Mouse (Mus musculus) adrenal gland, adult 2 months (tissue): ENCODE measurements around the gene Them4. TPM values are rescaled to one million over a fixed set of nuclear protein-coding genes. Genes with fewer than 3 reads are reported as not detected.
"Not testable (repeated sequence)": the region's sequence is repeated elsewhere in the genome, so short reads cannot be mapped to it uniquely, and the experiment has no call there.

Source experiments
- DNase-seq: peaks from one replicate; pipeline ENCODE4 v3.0.0; 2021
- long read RNA-seq: library from polyadenylated mRNA; stranded (forward); transcript quantifications from one replicate; pipeline ENCODE4 v2.0.0, GENCODE M21; 2021
- polyA plus RNA-seq: library from polyadenylated mRNA; depleted of rRNA; stranded (reverse); fragments of >200 nt; gene quantifications from 2 replicates; pipeline ENCODE4 v1.2.3, GENCODE M21; 2012; rRNA removed
- total RNA-seq, 2 experiments: library from RNA; stranded (reverse); gene quantifications; 2 replicates each; pipeline ENCODE4 v1.2.3; 2021

The Them4 gene
- total RNA-seq (1 to 10 TPM; 8.2 to 8.5 TPM), polyA plus RNA-seq (0.34 and 0.74 TPM in 2 replicates)
- long read RNA-seq, transcript Them4-201 (6 exons, 1,781 nt) = major isoform, 7 of 12 reads
- long read RNA-seq, partial matches to known transcripts = 0 of 12 reads
- long read RNA-seq, other reads (novel, unspliced or antisense) = 4 of 12 reads

DNA sequence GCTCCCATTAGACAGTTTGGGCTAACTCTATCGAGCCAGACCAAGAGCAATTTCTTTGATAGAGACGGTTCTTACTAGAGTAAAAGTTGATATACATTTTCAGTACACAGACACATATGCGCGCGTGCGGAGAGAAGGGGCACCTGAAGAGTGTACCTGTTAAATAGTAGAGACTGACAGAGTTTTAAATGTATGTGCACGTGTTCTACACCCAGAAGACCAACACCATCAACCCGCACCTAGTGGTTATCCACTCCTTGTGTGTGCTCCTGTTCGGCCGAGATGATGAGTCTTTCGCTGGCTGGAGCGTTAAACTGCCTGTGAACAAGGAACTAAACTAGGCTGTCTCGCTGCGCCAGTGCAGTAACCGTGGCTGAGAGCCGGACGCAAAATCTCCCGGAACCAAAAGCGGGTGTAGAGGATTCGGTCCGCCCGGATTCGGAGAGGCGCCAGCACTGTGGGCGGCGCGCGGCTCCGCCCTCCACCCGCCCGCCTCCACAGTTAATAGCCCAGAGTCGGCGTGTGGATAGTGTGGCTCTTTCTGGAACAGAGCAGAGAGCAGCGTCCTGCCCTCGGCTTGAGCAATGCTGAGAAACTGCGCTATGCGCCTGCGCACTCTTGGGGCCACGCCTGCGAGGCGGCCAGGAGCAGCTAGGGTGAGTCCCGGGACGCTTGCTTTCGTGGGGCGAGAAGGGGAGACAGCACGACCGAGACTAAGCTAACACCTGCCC lies at the start of gene Them4:
TSS of gene Them4 (plus strand) at position 457 of the 731 bp plus-strand sequence.
- peak; percentile 98 for DNase-seq

DNA sequence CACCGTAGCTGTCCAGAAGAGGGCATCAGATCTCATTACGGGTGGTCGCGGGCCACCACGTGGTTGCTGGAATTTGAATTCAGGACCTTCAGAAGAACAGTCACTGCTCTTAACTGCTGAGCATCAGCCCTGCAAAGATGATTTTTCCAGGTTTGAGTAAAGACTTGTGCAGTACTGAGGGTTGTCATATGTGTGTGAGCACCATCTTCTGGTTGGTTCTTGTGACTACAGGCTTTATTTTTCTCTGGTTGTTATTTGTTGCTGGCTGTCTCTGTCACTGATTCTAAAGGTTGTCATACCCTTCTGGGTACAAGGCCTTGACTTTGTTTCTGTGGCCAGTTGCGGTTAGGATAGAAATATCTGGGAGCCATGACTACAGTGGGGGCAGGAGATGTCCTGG lies 49.3 kb upstream of the Them4 start:
- peak; percentile 3 for DNase-seq

DNA sequence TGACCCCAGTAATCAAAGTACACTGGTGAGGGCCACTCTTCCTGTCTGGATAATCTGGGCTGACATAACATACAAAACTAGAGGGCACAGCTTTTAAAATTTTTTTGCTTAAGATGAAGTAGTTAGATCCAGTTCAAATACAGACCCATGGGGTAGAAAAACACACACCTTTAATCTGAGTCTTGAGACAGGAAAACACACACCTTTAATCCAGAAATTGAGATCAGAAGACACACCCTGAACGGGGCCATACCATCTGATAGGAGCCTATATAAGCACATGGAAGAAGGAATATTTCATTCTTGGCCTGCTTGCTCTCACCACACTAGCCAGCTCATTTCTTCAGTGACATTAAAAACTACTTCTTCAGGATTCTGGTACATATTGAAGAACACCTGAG lies 46.2 kb upstream of the Them4 start, which contains the start of gene Gm4778:
TSS of gene Gm4778 (plus strand) at position 301 of the 400 bp plus-strand sequence.
- DNase-seq = not testable (repeated sequence)

DNA sequence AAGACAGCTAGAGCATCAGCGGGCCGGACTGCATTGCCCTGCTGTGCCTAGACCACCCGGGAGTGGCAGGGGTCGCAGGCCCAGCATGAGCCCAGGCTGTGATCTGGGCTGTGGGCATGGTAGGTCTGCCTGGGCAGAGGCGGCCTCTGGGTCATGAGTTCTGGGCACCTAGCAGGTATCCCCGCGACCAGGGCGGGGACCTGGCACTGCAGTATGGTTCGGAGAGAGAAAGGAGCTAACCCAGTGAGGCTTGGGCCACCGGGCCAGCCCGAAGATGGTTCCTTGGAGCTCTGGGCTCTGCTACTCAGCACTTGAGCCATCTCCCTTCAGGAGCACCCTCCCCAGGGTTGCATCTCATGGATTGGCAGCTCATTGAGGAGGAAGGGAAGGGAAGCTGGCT lies 33.9 kb upstream of the Them4 start:
- no peak for DNase-seq

DNA sequence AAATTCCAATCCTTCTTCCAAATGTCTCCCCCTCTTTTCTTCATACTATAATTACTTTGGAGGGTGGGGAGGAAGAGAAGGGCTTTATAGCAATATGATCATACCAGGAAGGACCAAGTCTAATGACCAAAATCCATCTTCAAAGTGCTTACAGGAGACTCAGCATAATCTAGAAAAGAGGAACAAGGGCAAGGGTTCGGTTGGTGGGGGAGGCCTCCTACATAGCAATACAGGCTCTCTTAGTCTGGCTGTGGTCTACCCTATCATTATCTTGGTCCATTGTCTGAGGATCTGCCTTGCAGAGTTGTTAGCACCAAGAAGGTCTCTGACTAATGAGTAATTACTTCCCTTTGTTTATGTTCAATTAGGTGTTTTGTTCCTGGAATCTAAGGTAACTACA lies 4.4 kb upstream of the Them4 start:
- no peak for DNase-seq

DNA sequence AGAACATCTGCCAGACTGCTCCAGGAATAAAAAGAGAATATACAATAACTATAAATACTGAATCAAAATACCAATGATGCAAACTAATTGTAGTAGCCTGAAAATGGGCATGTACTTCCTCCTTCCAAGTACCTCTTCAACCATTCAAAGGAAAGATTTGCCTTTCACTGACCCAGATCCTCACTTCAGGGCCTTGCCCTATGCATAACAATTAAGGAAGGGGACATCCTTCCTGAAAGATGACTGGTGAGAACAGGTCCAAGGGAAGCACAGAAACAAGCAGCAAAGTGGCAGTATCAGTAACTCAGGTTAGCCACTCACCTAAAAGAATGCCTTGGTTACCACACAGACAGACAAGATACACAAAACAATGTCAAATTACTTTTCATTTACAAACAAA lies 2.9 kb upstream of the Them4 start:
- DNase-seq = no peak

DNA sequence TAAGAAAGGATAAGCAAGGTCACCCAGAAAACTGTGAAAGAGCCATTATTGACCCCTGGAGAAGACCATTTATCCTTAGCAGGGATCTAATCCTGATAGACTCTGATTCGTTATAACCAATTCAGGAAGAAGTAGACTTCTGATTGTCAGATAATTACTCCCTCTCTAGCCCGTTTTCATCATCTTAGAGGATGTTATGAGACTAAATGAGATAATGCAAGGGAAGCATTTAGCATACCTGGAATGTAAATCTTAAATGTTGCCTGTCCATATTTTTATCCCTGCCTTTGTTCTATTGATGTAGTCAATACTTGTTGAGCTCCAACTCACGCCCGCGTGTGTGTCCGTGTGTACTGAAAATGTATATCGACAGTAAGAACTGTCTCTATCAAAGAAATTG lies 602 bp downstream of the Them4 start:
- DNase-seq = no peak

DNA sequence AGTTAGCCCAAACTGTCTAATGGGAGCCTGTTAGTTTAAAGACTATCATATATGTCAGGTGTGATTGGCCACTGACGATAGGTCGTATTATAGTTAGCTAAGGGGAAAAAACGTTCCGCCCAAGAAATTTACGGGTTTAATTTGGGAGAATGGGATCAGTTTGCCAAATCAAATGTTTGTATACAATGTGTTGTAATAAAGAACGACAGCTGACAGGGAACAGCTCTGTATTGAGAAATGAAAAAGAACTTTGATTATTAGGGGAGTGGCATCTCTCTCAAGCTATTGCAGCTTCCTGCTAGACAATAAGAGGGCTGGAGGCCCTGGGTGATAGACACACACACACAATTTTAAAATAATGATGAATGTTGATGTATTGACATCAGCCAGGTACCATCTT lies 1.0 kb downstream of the Them4 start:
- no peak for DNase-seq

DNA sequence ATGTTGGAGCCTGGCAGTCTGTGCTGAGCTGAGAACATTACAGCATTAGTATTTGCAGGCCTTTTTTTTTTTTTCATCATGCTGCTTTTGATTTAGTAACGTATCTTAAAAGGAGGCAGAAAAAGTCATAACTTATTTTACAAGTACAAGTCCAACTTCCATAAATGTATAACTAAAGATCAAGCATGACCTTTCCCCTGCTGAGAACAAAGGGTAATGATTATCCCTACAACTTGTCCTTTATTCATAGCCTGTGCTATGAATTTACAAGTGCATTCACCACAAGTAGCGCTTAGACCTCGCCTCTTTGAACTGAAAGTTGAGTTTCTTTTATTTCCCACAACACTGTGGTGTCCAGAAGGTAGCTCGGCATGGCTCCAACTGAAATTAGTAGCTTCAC lies 1.5 kb downstream of the Them4 start:
- DNase-seq = no peak

DNA sequence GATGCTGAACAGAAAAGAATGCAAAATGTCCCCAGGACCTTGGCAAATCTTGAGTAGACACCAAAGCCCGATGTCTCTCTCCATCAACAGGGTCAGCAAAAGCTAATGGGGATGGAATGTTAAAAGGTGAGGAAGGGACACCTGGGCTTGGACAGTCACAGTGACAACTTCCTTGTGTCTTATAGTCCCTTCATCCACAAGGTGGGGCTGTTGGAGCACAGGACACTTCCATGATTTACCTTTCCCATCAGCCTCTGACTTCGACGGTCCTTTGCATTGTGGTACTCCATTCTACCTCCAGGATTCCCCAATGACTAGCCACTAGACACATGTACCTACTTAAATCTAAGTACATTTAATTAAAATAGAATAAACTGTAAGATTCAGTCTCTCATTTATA lies 18.8 kb downstream of the Them4 start:
- no peak for DNase-seq

DNA sequence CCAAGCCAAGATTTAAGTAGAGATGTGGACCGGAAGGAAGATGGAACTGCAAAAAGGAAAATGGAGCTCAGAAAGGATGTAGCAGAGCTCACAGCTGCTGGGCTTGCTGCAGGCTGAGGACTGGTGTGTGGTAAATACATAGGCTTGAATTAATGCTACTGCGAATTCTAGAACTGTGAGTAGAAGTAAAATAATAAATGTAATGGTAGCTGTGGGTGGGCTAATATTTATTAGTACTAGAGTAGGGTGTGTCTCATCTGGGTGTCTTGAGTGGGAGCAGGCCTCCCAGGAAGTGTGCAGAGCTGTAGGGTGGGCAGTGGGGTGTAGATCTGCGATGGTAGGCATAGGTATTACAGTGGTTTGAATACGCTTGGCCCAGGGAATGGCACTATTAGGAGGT lies 24.6 kb downstream of the Them4 start:
- no peak for DNase-seq

DNA sequence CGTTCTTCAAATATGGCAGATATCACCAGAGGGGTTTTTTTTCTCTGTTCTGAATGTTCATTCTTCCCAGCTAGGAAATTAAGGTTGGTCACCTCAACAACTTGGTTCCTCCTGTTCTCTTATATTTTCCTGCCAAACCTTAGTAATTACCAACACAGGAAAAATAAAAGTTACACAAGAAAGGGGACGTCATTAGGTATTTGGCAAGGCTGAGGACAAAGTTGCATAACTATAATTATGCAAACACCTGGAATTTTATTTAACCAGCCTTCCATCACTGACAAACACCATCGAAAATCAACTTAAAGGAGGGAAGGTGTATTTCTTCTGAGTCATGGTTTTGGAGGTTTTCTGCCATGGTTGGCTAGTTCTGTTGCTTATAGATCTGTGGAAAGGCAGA lies 28.6 kb downstream of the Them4 start:
- DNase-seq = no peak

DNA sequence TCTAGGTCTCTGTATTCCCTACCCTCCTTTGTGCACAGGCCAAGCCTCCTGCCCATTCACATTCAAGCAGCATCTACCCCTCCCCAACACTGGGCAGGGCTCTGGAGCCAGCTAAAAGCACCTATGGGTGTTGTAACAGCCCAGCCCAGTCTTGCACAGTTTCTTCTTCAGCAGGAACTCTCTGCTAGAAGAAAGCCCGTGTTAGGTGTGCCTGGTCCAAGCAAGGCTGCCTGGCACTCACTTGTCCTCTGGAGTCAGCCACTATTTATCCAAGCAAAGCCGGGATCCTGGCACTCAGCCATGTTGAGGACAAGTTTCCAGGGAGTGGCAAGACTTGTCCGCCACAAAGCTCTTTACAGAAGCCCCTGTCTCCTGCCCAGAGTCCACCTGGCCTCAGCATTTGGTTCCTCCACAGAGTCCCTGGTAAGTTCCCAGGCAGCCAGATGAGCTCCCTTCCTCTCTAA lies 32.1 kb downstream of the Them4 start, which contains the start of gene Them5:
TSS of gene Them5 (plus strand) at position 141 of the 464 bp plus-strand sequence.
- no peak for DNase-seq

DNA sequence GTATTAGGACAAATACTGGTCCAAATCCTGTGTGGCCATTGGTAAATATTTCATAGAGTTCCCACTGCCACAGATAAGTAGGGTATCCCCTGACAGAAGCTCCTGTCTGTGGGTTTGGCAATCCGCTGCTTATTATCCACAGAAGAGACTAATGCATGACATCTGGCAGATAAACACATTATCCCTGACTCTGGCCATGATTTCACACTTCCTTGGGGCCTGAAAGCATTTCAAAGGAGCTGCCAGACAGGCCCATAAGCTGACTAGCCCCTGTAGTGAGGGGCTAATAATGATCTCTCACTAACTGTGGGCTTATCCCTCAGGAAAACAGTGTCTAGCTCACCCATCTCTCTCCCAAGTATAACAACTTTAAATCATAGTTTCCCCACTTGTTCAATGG lies 32.7 kb downstream of the Them4 start:
- no peak for DNase-seq

DNA sequence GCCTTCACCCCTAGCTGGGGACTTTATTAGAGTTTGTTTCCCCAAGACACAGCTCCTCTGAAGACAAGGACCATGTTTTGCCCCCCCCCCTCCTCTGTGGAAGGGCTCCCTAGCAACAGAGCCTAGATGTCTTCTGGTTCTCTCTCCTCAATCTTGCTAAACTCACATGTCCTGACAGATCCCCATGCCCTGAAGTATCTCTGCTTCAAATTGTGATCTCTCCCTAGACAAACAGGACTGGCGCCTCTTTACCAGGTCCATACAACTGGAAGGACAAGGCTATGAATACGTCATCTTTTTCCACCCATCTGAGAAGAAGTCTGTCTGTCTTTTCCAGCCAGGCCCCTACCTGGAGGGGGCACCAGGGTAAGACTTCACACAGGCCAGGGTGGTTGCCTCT lies 34.3 kb downstream of the Them4 start:
- no peak for DNase-seq

DNA sequence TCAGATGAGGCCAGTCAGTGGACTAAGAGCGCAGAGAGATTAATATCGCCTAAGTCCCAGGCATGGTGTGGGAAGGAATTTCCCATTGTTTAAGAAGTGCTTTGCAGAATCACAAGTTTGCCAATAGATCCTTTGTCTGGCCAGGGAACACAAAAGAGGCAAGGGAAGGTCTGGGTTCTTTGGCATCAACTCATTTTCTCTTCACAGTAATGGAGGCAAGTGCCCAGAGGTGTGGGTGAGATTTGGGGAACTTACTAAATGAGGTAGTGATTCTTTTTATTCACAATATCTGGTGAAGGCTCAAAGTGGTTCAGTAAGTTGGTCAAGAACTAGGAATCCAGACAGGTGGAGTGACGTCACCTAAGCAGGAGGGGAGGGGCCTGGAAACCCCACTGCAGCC lies 35.0 kb downstream of the Them4 start:
- DNase-seq = no peak

DNA sequence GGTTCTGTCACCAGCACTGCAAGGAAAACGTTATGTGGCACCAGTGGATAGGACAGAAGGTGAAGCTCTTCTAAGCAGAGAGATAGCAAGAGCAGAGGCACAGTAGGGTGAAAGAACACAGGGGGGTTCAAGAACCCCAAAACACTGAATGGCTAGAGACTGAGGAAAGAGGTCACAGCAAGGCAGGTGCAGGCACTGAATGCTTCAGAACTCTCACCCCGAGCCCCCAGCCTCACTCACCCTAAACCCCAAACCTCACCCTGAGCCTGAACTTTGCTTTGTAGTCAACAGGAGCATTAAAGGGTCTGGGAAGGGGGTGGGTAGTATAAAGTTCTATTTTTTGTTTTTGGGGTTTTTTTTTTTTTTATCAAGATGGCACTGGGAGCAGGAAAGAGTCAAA lies 38.3 kb downstream of the Them4 start:
- DNase-seq = no peak

DNA sequence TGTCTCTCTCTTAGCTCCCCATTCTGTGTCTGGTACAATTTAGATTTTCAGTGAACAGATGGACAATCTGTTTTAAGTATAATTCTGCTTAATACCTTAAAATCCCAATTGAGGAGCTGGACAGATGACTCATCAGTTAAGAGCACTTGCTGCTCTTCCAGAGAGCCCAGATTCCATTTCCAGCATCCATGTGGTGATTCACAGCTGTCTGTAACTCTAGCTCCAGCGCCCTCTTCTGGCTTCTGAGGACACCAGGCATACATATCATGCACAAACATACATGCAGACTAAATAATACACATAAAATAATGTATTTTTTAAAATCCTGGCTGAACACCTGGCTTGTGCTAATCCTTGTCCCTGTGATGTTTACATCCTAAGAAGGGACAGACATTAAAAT lies 50.9 kb downstream of the Them4 start:
- DNase-seq = peak; percentile 69

DNA sequence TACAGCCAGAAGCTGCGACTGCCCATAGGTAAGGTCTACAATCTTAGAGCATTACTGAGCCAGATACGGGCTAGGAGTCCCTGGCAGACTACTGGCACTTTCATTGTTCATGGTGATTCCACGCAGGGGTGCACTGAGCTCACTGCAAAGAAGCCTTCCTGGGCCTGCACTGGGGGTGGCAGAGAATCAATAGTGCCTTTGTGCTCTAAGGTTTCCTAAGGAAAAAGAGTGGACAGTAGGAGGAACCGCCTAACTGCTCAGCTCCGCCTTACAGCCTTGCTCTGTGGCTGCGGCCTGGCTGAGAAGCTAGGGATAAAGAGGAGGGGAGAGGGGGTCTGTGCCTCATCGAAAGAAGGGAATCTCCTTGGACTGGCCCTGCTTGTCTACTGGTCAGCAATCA lies 52.2 kb downstream of the Them4 start, which contains the start of gene C2cd4d:
TSS of gene C2cd4d (plus strand) at position 301 of the 400 bp plus-strand sequence.
- no peak for DNase-seq

DNA sequence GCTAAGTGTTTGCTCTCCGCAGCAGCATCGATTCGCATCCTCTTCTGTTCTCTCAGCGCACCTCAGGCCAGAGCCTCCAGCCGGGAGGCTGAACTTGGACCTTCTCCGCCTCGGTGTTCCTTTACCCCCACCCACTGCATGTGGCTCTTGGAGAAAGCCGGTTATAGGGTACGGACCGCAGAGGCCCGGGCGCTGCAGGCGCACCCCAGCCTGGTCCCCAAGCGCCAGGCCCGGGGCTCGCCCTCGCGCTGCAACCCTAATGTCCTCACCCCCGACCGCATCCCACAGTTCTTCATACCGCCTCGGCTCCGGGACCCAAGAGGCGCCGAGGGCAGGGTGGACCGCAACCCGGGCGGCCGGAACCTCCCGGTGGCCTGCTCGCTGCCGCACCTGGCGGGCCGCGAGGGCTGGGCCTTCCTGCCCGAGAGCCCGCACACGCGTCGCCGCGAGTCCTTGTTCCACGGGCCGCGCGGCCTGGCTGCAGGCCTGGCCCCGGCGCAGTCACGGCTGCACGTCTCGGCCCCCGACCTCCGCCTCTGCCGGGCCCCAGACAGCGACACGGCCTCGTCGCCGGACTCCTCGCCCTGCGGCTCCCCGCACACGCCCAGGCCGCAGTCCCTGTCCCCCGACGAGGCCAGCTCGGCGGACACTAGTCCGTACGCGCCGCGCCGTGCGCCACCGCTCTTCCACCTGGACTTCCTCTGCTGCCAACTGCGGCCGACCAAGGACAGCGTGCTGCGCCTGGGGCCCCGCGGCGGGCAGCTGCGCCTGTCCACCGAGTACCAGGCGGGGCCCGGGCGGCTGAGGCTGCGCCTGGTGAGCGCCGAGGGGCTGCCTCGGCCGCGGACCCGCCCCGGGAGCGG lies 53.6 kb downstream of the Them4 start:
- DNase-seq = peak; percentile 82

DNA sequence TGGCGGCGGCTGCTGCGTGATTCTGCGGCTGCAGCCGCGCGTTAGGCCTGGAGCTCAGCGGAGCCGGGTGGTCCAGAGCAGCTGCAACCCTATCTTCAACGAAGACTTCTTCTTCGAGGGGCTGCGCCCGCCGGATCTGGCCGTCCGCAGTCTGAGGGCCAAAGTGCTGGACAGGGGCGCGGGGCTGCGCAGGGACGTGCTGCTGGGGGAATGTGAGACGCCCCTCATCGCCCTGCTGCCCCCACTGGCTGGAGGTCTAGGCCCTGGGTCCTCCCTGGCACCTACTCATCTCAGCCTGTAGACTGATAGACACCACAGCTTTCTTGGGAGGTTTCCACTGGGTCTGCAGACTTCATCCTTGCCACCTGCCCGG lies 54.3 kb downstream of the Them4 start:
- no peak for DNase-seq

DNA sequence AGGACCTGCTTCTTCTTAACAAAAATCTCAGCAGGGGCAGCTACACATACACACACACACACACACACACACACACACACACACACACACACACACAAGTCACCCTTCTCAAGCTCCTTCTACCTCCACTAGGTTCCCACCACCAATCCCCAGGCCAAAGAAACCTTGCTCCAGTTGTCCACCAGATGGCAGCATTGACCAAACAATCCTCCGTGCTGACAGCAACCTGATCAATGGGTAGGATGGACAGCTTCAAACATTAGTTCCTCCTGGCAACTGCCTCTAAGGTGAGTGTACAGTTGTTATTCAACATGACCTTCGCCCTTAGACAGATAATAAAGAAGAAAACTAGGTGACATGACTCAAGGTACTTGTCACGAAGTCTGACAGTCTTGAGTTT lies 56.9 kb downstream of the Them4 start:
- DNase-seq = peak; percentile 81

DNA sequence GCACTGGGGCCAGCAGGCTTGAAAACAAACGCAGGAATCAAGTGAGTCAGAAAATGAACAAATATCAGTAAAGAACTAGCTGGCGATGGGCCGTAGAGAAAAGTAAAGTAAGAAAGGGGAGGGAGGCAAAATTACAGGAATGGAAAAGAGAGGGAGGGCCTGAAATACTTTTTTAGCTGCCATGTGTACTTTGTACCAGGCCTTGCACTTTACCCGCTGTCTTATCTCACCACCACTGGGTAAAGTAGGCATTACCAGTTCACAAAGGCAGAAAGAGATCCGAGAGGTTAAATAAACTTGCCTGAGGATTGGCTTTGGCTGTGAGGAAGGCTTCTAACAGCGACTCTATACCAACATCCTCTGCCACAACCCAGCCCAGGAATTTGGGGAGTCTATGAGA lies 57.6 kb downstream of the Them4 start:
- DNase-seq = no peak
